Mouse (Mus musculus): ENCODE results near the gene Hsd3b5.
"Not testable (repeated sequence)": the region's sequence is repeated elsewhere in the genome, so short reads cannot be mapped to it uniquely, and the experiment has no call there.

The Hsd3b5 gene

DNA sequence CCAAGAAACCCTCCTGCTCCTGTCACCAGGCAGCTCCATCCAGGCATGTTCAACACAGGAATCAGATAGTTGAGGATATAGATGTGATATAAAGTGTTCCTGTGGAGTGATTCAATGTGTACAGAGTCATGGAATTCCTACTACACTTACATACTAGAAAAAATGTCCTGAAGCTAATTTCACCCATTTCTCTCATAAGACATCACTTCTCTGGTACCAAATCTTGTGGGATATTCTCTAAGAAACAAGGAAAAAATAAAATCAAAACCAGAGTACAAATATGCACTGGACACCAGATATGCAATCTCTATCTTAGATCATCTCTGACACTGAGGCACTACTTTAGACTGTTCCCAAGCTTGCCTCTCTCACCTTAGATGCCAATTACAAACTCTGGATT is at the start of gene Hsd3b5:
TSS of gene Hsd3b5 (minus strand) at position 101 of the 400 bp plus-strand sequence.
- DNase-seq = no peak

- DNase-seq = no peak
Measured at GRCm38 (mm10) chr3:98635145-98635544, 5.1 kb upstream of the Hsd3b5 start.

DNA sequence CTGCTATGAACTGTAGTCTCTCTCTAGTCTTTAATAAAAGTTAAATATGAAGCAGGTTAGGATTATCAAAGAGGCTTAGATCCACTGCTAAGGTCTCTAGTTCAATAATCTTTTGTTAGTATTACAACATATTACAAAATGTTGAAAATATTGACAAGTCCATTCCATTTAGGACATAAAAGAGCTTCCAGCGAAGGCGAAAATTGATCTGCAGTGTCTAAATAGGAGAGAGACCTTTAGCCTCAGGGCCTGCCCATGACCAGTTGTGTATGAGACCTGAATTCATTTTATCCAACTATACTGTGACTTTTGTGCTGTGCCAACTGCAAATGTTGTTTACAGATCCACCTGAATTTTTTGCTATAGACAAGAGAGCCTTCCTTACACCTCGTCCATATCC is 419 bp downstream of the Hsd3b5 start:
- no peak for DNase-seq

- DNase-seq = not testable (repeated sequence)
Measured at GRCm38 (mm10) chr3:98616786-98617185, 13.3 kb downstream of the Hsd3b5 start.

DNA sequence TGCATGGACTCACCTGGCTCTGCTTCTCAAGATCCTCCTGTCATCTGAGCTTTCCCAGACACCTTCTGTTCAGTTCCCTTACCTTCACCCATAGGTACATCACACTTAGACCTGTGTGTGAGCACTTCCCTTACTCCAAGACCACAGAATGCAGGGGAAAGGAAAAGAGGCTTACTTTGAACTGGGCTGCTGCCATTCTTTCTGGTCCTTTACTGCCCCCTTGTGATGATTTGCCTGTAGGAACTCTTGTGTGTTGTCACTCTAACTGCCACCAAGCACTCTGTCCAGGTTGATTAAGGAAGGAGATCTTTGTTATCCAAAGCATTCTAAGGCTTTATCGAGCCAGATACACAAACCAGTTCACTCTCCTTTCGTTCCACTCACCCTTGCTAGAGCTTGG is 13.8 kb downstream of the Hsd3b5 start:
- DNase-seq = peak in 1 of 2 experiments; percentile 21

DNA sequence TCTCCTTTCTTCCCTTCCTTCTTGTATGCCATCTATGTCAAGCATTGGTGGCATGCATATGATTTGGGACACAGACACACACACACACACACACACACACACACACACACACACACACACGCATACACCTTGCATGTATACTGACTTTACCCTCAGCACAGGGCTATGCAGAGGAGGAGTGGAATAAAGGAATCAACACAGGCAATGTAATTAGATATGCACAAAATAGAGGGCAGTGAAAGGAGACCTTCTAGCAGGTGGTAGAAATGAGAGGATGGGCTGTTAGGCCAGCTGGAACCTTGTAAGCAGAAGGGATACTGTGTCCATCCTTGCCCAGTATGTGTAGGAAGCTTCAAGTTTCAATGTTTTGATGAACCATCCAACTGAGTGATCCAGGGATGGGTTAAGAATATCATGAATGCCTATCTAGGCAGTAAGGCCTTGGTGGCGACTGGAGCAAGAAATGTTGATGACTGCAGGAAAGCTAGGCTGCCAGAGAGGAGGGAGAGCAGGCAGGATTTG is 15.6 kb downstream of the Hsd3b5 start:
- DNase-seq = not testable (repeated sequence)

- no peak for DNase-seq
Measured at GRCm38 (mm10) chr3:98613963-98614362, 16.1 kb downstream of the Hsd3b5 start.

- DNase-seq = not testable (repeated sequence)
Measured at GRCm38 (mm10) chr3:98613540-98613939, 16.5 kb downstream of the Hsd3b5 start.

DNA sequence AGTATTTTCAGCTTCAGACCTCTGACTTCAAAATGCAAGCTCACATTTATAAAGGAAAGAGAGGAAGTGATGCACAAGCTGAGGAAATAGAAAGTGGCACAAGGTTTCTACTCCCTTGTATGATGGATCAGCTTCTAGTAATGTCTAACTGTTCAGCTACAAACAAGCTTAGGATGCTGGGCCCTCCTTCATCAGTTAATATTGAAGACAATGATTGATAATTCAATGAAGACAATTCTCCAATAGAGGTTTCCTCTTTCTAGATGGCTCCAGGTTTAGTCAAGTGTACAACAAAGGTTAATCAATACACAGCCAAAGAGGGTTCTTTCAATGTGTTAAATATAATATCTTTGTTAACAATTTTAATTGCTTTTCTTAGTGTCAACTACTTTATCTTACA is 41.3 kb downstream of the Hsd3b5 start, which contains the start of gene Gm10681:
TSS of gene Gm10681 (minus strand) at position 101 of the 400 bp plus-strand sequence.
- no peak for DNase-seq

GRCm38 (mm10) chr3:98587721-98588120 is 42.3 kb downstream of the Hsd3b5 start:
- no peak for DNase-seq

DNA sequence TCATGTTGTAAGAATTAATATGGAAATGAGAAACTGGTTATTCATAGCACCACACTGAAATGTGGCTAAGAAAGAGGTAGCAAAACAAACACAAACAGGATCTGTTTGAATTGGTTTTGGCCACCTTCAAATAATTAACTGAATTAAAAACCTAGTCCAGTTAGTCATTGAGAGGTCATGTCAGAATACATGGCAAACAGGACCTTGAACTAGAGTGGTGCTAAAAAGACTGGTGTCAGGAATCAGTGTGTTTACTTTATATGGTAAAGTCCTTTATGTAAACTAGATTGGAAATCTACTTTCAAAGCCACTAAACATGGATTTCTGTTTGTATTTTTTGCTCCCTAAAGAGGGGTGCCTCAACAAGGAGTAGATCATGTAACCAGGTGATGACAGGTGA is 47.4 kb downstream of the Hsd3b5 start:
- DNase-seq = not testable (repeated sequence)

- DNase-seq = not testable (repeated sequence)
Measured at GRCm38 (mm10) chr3:98582202-98582601, 47.9 kb downstream of the Hsd3b5 start.

- peak; percentile 63 to 73 for DNase-seq
Measured at GRCm38 (mm10) chr3:98581024-98581423, 49.0 kb downstream of the Hsd3b5 start.
